Mouse (Mus musculus) megakaryocyte, embryonic 14.5 days (primary cell): ENCODE measurements around the gene Snx14.

ENCODE experiments used
- FLI1 ChIP-seq: IDR thresholded peaks from 2 replicates; pipeline ENCODE4 v1.6.1; 2012; ENCODE audit warnings: low read length, inconsistent platforms, mixed read lengths
- GATA1 ChIP-seq: IDR thresholded peaks from 3 replicates; pipeline ENCODE4 v1.6.1; 2012; ENCODE audit warnings: mixed read lengths, low read length, inconsistent platforms, borderline replicate concordance

- TF ChIP-seq GATA1 (no peak), FLI1 (no peak)
These were observed 81.6 kb downstream of the Snx14 start for GRCm38 (mm10) chr9:88357173-88357572.
